Mouse (Mus musculus) neural tube, embryonic 12.5 days (tissue): ENCODE results near the gene Plekhg2. TPM values are rescaled to one million over a fixed set of nuclear protein-coding genes. Genes with fewer than 3 reads are reported as not detected.

Source experiments
- ATAC-seq: fragments of 200-750 bp; cut with Nextera tagmentation; 2 replicates; pipeline ENCODE4 v1.8.0; 2017; ENCODE audit warnings: low read depth, mild to moderate bottlenecking, moderate TSS enrichment, moderate library complexity; ENCODE audit not compliant: low FRiP score
- H3K27ac ChIP-seq: fragments of 300-500 bp; sonication (generic); 2 replicates; pipeline ENCODE4 v1.5.1; 2016
- H3K27me3 ChIP-seq: fragments of 300-500 bp; sonication (generic); replicated peaks from 2 replicates; pipeline ENCODE4 v1.6.1; 2016; ENCODE audit warnings: mild to moderate bottlenecking
- H3K36me3 ChIP-seq: fragments of 300-500 bp; sonication (generic); 2 replicates; pipeline ENCODE4 v1.6.1; 2016; ENCODE audit warnings: mild to moderate bottlenecking
- H3K4me1 ChIP-seq: fragments of 300-500 bp; sonication (generic); 2 replicates; pipeline ENCODE4 v1.6.1; 2016
- H3K4me2 ChIP-seq: fragments of 300-500 bp; sonication (generic); replicated peaks from 2 replicates; pipeline ENCODE4 v1.6.1; 2016; ENCODE audit warnings: mild to moderate bottlenecking
- H3K4me3 ChIP-seq: fragments of 300-500 bp; sonication (generic); 2 replicates; pipeline ENCODE4 v1.5.1; 2016
- H3K9ac ChIP-seq: fragments of 300-500 bp; sonication (generic); 2 replicates; pipeline ENCODE4 v1.6.1; 2016; ENCODE audit warnings: mild to moderate bottlenecking
- H3K9me3 ChIP-seq: fragments of 300-500 bp; sonication (generic); 2 replicates; pipeline ENCODE4 v1.6.1; 2016; ENCODE audit warnings: mild to moderate bottlenecking
- WGBS: fragments of 180-500 bp; shearing (Covaris S2); methylation state at CpG from one replicate; pipeline ENCODE4 v1.1.7; 2016; 5-methylcytosine and 5-hydroxymethylcytosine counted together
- polyA plus RNA-seq: library from polyadenylated mRNA; unstranded; fragments of >200 nt; fragmentation: Nextera tagmentation; extraction: Ambion mirVana; gene quantifications from 2 replicates; pipeline ENCODE4 v1.2.1, GENCODE M21; 2016

Gene Plekhg2
- polyA plus RNA-seq, 1 experiment from 2014 or later: 63.3 TPM

DNA sequence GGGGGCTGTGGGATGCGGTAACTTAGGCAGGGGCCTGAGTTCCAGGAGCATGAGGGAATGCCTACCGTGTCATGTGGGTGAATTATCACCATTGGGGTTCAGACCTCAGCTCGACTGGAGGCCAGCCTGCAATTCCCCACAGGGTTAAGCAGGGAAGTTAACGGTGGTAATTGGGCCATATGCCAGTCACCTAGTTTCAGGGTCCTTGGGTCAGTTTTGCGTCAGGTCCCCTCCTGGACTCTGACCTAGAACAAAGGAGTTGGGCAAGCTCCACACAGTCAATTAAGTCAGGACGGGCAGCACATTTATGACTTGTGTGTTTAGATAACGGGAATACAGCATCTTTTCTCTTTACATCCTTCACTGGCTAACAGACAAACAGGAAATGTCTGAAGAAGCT lies 31.0 kb downstream of the Plekhg2 start:
- Histone ChIP-seq H3K27me3 (no peaks in the 10 kb centered on the region), H3K9ac (no peak overlapping the region), H3K4me1 (peaks cover 9% of the 10 kb centered on the region), H3K9me3 (no peaks in the 10 kb centered on the region), H3K27ac (no peak overlapping the region), H3K36me3 (no peaks in the 10 kb centered on the region), H3K4me2 (no peak overlapping the region), H3K4me3 (no peak overlapping the region)
- no peak for ATAC-seq
- WGBS: 29% methylated on average over 7 of the region's 7 CpGs

DNA sequence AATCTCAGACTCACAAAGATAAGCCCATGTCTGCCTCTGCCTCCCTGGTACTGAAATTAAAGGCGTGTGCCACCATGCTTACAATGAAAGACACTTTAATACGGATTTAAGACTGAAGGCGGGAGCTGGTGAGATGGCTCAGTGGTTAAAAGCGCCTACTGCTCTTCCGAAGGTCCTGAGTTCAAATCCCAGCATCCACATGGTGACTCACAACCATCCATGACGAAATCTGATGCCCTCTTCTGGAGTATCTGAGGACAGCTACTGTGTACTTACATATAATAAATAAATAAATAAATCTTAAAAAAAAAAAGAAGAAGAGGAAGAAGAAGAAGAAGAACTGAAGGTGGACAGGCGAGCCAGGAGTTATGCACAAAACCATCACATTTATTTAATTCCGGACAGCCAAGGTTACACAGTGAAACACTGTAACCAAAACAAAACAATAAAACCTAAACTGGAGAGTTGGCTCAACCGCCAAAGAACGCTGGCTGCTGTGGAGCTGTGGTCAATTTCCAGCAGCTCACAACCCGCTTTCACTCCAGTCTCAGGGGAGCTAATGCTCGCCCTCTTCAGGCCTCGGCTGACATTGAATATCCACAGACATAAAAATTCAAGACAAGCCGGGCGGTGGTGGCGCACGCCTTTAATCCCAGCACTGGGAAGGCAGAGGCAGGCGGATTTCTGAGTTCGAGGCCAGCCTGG lies 33.0 kb downstream of the Plekhg2 start:
- H3K27me3 ChIP-seq: no peaks in the 10 kb centered on the region
- WGBS: 81% methylated on average over 19 of the region's 19 CpGs
- H3K27ac ChIP-seq: no peak overlapping the region
- H3K9ac ChIP-seq: peak overlapping the region; percentile 93
- H3K4me1 ChIP-seq: peaks cover 9% of the 10 kb centered on the region
- no peaks in the 10 kb centered on the region for H3K36me3 ChIP-seq
- H3K4me3 ChIP-seq: peak overlapping the region; percentile 96; the same call in 1 of the 2 replicates
- 0 out of 2 replicates have a peak, but pooled peaks have one; percentile 25 for ATAC-seq
- H3K9me3 ChIP-seq: no peaks in the 10 kb centered on the region
- peak overlapping the region; percentile 85 for H3K4me2 ChIP-seq

DNA sequence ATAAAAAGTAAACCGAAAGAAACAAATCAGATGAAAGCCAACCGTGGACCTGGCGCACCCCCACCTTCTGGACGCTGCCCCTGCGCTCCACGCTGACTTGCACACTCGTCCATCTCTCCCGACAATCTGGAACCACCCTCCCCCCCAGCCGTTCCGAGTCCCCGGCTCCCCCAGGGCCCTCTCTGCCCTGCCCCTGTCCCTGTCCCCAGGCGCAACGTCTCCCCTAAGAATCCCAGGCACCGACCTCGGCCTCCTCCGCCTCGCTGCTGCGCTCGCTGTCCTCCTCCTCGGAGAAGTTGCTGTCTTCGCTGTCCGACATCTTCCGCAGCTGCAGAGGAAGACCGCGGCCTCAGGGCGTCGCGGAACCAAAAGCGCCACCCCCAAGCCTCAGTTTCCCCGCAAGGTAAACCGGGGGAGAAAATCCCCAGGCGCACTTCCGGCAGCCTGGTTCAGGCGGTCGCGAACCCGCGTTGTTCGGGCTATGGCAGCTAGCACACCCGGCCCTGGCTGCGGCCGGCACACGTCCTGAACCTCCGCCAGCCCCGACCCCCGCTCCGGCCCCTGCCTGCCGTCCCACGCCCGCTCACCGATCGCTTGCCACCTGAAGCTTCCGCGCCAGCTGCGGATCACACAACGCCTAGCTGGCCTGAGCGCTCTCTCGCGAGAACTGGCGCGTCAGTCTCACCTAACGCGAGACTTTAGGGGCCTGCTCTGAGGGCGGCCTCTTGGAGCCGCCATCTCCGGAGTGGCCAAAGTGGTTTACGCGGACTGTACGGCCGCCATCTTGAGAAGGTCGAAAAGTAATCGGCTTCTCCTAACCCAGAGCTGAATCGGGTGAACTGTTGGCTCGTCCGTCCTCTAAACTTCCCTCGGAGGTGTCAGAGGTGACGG lies 34.0 kb downstream of the Plekhg2 start, which contains the start of gene Supt5:
TSS of gene Supt5 (minus strand) at position 639 of the 891 bp plus-strand sequence.
- no peaks in the 10 kb centered on the region for H3K27me3 ChIP-seq
- H3K9ac ChIP-seq: peak within 1 kb of the TSS; percentile 93
- H3K36me3 ChIP-seq: no peaks in the 10 kb centered on the region
- H3K4me2 ChIP-seq: peak within 1 kb of the TSS; percentile 85
- peak; percentile 98 for ATAC-seq
- H3K4me3 ChIP-seq: peak within 1 kb of the TSS; percentile 96
- WGBS: under 1% methylated on average over 77 of the region's 77 CpGs
- peaks cover 9% of the 10 kb centered on the region for H3K4me1 ChIP-seq
- H3K27ac ChIP-seq: peak within 1 kb of the TSS; percentile 28; the same call in 1 of the 2 replicates
- H3K9me3 ChIP-seq: no peaks in the 10 kb centered on the region

DNA sequence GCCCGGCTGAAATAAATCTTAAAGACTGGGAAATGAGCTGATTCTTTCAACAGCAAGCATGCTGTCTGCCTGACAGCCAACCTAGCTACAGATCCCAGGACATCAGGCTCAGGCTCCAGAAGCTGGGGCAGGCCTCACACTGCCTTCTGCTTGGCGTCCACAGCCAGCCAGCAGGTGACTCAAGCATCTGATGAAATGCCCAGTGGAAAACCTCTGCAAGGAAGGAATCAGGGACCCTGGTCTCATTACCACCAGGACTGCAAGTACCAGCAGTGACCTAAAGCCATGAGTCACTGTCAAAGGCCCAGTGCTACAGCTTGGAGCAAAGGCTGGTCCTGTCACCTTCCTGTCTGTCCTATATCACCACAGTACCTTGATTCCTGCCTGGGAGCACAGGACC lies 36.9 kb downstream of the Plekhg2 start:
- 96% methylated on average over 2 of the region's 2 CpGs for WGBS
- Histone ChIP-seq H3K9ac (no peak overlapping the region), H3K4me3 (no peak overlapping the region), H3K27me3 (no peaks in the 10 kb centered on the region), H3K9me3 (no peaks in the 10 kb centered on the region), H3K27ac (no peak overlapping the region), H3K36me3 (peaks cover 9% of the 10 kb centered on the region), H3K4me2 (no peak overlapping the region), H3K4me1 (peaks cover 9% of the 10 kb centered on the region)
- no peak for ATAC-seq

DNA sequence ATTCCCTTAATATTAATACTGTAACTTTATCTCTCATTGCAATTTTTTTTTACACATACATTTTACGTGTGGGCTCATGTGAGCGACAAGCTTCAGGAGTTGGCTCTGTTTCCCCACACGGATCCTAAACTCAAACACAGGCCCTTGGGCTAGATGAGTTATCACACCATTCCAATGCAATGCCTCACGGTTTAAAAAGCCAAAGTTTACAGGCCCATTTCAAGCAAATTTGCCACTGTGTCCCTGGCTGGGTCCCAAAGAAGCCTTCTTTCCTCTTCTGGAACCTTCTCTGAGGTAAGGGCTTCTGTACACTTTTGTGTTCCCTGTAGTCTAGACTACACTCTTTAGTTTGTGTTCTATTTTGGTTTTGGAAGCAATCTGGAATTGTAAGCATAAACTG lies 37.9 kb downstream of the Plekhg2 start:
- WGBS: 94% methylated on average over 4 of the region's 4 CpGs
- peaks cover 9% of the 10 kb centered on the region for H3K4me1 ChIP-seq
- H3K9ac ChIP-seq: no peak overlapping the region
- no peak overlapping the region for H3K27ac ChIP-seq
- H3K9me3 ChIP-seq: no peaks in the 10 kb centered on the region
- H3K36me3 ChIP-seq: peaks cover 19% of the 10 kb centered on the region
- ATAC-seq: no peak
- no peak overlapping the region for H3K4me3 ChIP-seq
- no peak overlapping the region for H3K4me2 ChIP-seq
- no peaks in the 10 kb centered on the region for H3K27me3 ChIP-seq

DNA sequence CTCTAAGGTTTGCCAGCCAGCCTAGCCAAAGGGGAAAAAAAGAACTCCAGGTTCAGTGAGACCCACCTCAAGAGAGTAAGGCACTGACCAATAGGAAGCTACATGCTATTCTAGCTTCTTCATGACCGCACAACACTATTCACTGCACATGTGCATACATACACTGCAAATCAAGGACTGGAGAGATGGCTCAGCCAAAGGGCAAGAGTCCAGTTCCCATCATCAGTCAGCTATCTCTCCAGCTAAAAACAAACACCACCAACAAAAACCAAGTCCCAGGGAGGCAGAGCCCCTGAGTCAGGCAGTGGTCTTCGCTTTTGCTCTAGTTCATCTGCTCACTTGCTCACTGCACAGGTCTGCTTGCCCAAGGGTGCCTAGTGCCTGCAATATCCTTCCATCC lies 44.1 kb downstream of the Plekhg2 start:
- 98% methylated on average over 2 of the region's 2 CpGs for WGBS
- H3K4me1 ChIP-seq: no peaks in the 10 kb centered on the region
- H3K4me2 ChIP-seq: no peak overlapping the region
- no peak overlapping the region for H3K9ac ChIP-seq
- no peak for ATAC-seq
- no peak overlapping the region for H3K27ac ChIP-seq
- no peaks in the 10 kb centered on the region for H3K27me3 ChIP-seq
- peaks cover 77% of the 10 kb centered on the region for H3K36me3 ChIP-seq
- H3K4me3 ChIP-seq: no peak overlapping the region
- H3K9me3 ChIP-seq: no peaks in the 10 kb centered on the region

DNA sequence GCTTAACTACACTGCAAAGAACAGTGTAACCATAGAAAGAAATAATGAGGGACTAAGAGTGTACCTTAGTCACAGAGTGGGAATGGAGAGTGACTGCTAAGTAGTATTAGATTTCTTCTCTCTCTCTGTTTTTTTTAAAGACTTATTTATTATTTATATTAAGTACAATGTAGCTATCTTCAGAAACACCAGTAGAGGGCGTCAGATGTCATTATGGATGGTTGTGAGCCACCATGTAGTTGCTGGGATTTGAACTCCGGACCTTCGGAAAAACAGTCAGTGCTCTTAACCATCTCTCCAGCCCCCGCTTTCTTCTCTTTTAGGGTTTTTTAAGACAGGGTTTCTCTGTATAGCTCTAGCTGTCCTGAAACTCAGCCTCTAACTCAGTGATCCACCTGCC lies 45.9 kb downstream of the Plekhg2 start:
- ATAC-seq: no peak
- H3K27me3 ChIP-seq: no peaks in the 10 kb centered on the region
- no peak overlapping the region for H3K9ac ChIP-seq
- H3K9me3 ChIP-seq: no peaks in the 10 kb centered on the region
- no peak overlapping the region for H3K4me2 ChIP-seq
- no peak overlapping the region for H3K27ac ChIP-seq
- H3K4me1 ChIP-seq: no peaks in the 10 kb centered on the region
- WGBS: 84% methylated on average over 4 of the region's 4 CpGs
- no peak overlapping the region for H3K4me3 ChIP-seq
- peaks cover 95% of the 10 kb centered on the region for H3K36me3 ChIP-seq

DNA sequence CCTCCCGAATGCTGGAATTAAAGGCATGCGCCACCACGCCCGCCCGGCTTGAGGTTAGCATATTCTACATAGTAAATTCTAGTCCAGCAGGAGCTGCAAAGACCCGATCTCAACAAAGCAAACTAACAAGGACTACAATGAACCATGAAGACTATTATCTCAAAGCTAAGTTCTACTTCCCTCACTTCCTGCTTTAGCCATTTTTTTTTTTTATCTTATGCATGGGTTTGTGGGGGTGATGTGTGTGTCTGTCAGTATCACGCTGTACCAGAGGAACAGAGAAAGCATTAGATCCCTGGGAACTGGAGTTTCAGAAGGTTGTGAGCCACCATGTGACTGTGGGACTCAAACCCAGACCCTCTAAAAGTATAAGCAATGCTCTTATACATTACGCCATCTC lies 47.1 kb downstream of the Plekhg2 start:
- Histone ChIP-seq H3K4me1 (no peaks in the 10 kb centered on the region), H3K9ac (no peak overlapping the region), H3K4me2 (no peak overlapping the region), H3K36me3 (peaks cover 95% of the 10 kb centered on the region), H3K4me3 (no peak overlapping the region), H3K9me3 (no peaks in the 10 kb centered on the region), H3K27me3 (no peaks in the 10 kb centered on the region), H3K27ac (no peak overlapping the region)
- 94% methylated on average over 8 of the region's 8 CpGs for WGBS
- no peak for ATAC-seq

DNA sequence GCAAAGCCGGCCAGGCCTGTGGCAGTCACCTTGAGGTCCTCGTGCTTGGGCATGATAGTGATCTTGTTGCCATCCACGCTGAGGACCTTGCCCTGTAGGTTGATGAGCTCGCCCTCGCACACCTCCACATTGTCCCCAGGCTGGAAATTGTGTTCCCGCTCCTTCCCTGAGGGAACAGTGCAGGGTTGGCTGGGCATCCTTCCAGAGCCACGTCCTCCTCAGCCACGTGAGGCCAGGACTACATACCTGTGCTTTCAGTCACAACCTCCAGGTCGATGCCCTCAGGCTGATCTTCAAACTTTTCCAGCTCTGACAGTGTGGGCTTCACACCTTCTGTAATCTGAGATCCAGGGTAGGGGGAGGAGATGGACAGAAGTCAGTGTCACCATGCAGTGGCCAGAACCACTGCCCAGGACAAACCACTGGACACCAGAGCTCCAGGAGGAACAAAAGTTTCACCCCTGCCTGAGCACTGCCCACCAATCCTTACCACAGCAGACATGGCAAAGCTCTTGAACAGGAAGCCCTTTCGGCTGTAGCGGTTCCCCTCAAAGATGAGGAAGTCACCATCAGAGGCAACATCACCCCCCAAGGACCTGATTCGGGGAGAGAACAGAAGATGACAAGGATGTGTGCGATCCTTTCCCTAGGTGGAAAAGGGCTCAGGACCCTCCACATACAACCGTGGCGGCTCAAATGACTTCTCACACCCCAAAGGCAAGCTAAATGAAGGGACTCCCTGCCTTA lies 50.3 kb downstream of the Plekhg2 start:
- Histone ChIP-seq H3K4me3 (no peak overlapping the region), H3K9me3 (no peaks in the 10 kb centered on the region), H3K27ac (no peak overlapping the region), H3K4me1 (no peaks in the 10 kb centered on the region), H3K9ac (no peak overlapping the region), H3K27me3 (no peaks in the 10 kb centered on the region), H3K36me3 (peaks cover 96% of the 10 kb centered on the region), H3K4me2 (no peak overlapping the region)
- 94% methylated on average over 15 of the region's 15 CpGs for WGBS
- no peak for ATAC-seq

DNA sequence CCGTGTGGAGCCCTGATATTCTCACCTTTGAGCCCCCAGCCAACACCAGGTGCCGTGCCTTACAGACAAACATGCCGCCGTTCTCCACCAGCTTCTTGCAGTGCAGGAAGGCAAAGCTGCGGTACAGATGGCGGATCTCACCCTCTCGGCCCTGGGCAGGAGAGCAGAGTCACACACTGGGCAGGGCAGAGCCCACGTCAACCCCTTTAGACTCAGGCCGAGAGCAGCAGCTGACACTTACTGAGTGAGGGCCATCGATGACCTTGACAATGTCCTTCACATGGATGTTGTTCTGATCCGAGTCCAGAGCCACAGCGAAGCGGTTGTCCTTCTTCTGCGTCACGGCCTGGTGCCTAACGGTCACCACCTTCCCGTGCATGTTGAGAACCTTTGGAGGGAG lies 53.7 kb downstream of the Plekhg2 start:
- 94% methylated on average over 17 of the region's 17 CpGs for WGBS
- H3K4me3 ChIP-seq: no peak overlapping the region
- H3K9me3 ChIP-seq: no peaks in the 10 kb centered on the region
- H3K4me2 ChIP-seq: no peak overlapping the region
- no peaks in the 10 kb centered on the region for H3K4me1 ChIP-seq
- no peak for ATAC-seq
- no peaks in the 10 kb centered on the region for H3K27me3 ChIP-seq
- H3K36me3 ChIP-seq: peaks cover 98% of the 10 kb centered on the region
- H3K27ac ChIP-seq: no peak overlapping the region
- H3K9ac ChIP-seq: no peak overlapping the region

DNA sequence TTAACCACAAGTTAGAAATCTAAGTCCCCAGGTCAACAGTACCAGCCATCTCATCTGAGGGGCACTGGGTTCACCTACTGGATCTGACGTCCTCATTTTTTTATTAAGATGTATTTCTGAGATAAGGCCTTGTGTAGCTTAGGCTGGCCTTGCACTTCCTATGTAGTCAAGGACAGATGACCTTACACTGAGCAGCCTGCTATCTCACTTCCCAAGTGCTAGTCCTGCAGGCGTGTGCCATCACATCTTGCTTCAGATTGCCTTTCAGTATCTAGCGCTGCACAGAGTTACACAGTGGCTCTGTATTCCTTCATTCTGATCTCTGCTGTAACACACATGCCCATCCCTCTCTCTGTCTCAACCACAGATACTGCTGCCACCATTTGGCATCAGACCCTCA lies 54.4 kb downstream of the Plekhg2 start:
- H3K9me3 ChIP-seq: no peaks in the 10 kb centered on the region
- 91% methylated on average over 3 of the region's 3 CpGs for WGBS
- H3K4me3 ChIP-seq: no peak overlapping the region
- ATAC-seq: no peak
- no peak overlapping the region for H3K9ac ChIP-seq
- no peaks in the 10 kb centered on the region for H3K27me3 ChIP-seq
- H3K4me1 ChIP-seq: no peaks in the 10 kb centered on the region
- H3K4me2 ChIP-seq: no peak overlapping the region
- H3K27ac ChIP-seq: no peak overlapping the region
- peaks cover 91% of the 10 kb centered on the region for H3K36me3 ChIP-seq
